Mouse (Mus musculus) thymus, postnatal 4 days (tissue): ENCODE data around the gene Arhgap1.
A peak's percentile ranks its signal among the peaks of the same experiment; 100 is the strongest.

ENCODE experiments used
- DNase-seq: peaks from one replicate; pipeline ENCODE4 v3.0.0; 2021

Arhgap1 gene

DNA sequence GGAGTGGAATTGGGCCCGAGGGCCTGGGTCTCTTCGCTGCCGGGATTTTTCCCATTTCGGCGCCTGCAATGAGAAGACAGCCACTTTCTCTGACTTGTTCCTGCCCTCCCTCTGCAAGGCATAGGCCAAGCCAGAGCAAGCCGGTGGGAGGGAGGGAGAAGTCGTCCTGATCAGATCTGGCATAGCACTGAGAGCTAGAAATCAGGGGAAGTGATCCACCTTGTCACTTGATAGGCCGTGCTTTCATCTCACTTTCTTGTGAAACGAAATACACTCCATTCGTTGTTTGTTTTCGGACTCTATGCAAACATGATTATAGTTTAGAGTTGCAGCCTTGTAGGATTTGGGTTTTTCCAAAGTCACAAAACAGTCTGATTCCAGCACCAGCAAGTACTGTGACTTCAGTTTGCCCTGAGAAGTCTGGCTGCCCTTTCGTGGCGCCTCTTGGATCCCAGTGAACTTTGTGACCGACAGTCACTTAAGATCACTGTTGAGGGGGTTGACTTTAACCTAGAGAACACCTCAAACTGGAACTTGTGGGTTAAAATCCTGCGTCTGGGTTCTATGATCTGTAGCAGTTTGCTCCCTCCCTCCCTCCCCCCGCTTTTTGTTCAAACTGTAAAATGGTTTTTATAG is 818 bp downstream of the Arhgap1 start:
- no peak for DNase-seq

GRCm38 (mm10) chr2:91651458-91652258 is 2.0 kb downstream of the Arhgap1 start:
- no peak for DNase-seq

- DNase-seq: no peak
These were observed 3.2 kb downstream of the Arhgap1 start for GRCm38 (mm10) chr2:91652863-91653262.

DNA sequence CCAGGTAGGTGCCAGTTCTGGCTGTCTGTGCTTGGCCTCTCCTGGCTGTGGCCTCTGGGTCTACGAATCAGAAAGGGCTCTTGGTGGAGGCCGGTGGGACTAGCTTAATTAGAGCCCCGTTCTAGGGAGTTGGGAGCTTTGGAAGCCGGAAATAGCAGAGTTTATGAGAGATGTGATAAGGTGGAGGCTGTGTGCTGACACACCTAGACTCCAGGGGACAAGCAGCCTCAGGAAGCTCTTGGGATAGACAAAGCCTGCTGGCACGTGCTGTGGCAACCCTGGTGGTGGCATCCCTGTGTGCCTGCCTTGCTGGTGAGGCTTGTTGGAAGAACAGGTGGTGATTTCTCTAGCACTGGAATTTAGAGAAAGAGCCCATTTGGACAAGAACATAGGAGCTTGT is 5.7 kb downstream of the Arhgap1 start:
- no peak for DNase-seq

DNA sequence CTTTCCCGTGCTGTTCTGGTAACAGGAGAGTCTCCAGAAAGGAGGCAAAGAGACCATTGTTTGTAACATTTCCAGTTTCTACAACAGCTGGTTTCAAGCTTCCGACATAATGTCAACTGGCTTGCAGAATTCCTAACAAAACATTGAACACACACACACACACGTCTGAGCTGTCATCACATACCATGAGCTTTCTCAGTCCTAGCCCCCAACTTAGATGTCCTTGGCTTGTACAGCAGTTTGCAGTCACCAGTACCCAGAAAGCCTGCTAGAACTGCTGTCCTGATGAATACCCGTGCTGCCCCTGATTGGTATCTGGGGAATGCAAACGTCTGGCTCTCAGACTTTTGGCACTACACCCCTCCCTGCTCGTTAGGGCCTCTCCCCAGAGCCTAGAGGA is 6.2 kb downstream of the Arhgap1 start:
- DNase-seq: no peak

DNA sequence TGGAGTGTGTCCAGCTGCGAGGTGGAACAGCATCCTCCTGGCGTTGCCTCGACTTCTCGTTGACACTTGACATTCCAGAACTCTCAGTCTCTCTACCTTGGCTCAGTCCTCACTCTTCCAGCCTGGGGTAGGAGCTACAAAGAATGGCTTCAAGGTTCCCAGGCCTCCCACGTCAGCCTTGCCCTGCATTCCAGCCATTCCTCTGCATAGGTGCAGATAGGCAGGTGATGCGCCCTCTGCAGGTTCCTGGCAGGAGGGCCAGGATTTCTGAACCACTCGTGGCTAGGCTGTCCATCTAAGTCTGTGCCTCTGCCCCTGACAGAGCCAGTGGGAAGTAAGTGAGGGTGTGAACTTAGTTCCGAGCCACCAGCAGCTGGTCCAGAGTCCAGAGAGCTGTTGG is 7.1 kb downstream of the Arhgap1 start:
- DNase-seq: peak; percentile 41

DNA sequence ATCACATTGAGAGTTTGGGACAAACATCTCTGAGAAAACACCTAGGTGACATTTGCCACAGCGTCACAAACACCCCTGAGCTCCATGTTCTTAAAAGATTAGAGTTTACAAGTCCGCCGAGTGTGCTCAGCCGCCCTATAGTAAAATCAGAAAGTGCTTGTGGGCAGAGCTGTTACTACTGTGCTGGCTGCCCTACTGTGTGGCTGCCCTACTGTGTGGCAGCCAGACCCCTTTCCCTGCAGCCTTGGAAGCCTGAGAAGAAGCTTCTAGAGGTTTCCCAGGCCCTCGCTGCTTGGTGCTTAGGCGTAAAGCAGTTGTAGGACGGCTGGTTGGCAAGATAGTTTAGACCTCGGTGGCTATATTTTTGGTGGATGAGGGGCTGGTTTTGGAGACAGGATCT is 10.0 kb downstream of the Arhgap1 start:
- no peak for DNase-seq

DNA sequence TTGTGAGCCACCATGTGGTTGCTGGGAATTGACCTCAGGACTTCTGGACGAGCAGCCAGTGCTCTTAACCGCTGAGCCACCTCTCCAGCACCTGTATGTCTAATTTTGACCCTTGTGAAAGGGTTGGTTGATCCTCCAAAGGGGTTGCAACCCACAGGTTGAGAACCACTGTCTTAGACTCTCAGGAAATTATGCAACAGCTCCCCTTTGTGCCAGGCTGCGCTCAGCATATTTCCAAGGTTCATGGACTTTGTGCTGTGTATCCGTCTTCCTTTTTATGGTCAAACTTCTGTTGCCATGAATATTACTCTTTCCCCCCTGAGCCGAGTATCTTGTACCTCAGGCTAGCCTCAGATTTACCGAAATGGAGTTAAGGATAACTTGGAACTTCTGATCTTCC is 11.3 kb downstream of the Arhgap1 start:
- DNase-seq: no peak

DNA sequence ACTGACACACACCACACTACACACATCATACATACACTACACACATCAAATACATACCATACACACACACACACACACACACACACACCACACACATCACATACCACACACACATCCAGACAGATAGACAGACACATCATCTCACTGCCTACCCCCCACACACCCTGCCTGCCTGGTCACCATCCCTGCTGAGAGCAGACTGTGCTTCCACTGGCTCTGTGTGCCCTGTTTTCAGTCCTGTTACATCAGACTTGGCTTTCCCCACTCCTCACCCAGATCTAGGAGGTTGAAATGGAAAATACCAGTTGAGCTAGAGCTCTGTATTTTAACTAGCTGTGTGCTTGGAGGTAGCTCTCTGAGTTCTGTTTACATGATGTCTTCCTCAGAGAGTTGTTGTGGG is 15.1 kb downstream of the Arhgap1 start:
- no peak for DNase-seq

DNA sequence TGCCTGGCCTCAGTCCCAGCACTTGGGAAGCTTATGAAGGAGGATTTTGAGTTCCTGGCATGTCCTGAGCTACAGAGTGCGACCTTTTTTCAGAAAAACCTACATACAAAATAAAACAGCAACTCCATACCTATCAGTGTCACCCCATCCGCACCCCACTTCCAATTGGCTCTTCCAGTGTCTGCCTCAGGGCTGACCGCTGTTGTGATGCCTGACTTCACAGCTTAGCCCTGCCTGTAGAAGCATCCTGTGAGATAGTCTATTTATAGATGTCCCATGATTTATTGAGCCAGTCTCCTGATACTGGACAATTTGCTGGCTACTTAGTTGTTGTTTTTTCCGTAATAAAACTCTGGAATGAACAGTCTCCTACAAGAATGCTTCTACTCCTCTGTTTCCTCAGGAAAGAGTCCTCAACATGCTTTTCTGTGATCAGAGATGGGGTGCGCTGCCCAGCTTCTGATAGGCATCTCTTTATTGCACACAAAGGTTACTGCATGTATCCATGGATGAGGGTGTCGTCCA is 16.8 kb downstream of the Arhgap1 start:
- no peak for DNase-seq

DNA sequence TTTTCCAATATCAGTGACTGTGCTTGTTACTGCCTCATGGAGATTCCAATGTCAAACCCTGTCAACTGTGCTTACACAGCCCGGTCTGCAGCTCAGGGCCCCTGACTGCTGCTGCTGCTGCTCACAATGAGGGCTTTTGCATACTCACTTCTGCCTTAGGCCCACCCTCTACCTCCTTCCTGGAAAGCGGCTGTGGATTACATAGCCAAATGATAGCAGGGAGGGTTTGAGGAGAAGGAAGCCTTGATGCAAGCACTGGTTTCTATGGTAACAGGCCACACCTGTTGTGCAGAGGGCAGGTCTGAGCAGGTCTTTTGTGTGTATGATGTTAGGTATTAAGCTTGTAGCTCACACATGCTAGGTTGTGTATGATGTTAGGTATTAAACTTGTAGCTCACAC is 18.1 kb downstream of the Arhgap1 start:
- DNase-seq: no peak

DNA sequence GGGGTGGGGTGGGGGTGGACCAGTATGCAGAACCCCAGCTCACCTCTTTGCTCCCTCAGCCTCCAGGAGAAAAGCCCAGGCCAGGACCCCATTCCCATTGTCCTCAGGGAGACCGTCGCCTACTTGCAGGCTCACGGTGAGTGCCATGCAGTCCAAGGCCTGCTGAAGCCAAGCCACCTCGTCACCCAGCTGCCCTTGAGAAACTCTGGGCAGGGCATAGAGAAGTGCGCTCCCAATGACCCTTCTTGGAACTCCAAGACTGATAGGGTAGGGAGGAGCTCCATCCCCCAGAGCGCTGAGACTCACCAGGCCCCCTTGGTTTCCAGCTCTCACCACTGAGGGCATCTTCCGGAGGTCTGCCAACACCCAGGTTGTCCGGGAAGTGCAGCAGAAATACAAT is 19.7 kb downstream of the Arhgap1 start:
- no peak for DNase-seq

DNA sequence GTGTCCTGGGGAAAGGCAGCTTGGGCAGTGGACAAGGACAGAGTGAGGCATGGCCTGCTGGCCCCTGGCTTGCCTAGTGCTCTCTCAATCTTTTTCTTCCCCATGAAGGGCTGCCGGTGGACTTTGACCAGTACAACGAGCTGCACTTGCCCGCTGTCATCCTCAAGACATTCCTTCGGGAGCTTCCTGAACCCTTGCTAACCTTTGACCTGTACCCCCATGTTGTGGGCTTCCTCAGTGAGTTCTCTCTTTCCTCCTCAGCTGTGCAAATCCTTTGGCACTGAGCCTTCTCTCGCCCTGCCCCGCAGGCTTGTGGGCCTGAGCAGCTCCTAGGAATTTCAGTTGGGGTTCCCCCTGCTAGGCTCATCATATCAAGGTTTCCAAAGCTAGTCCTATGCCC is 20.4 kb downstream of the Arhgap1 start:
- DNase-seq: no peak

DNA sequence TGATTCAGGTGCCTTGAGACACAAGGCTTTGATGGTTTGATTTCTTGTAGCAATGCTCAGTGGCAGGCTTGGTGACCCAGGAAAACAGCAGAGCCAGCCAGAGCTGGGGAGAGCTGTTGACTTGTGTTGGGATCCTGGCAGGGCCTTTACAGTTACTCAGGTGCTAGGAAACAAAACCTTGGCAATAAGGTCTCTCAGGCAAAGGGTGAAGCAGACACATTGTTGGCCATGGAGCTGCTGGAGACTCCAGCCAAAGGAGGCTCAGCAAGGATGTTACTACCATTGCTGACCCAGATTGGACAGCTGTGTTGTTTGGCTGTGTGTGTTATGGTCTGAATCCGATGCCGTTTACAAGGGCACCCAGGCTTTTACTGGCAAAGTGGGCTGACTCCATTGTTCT is 23.9 kb downstream of the Arhgap1 start:
- DNase-seq: no peak

- no peak for DNase-seq
These were observed 25.2 kb downstream of the Arhgap1 start for GRCm38 (mm10) chr2:91674895-91675294.

- DNase-seq: no peak
These were observed 26.8 kb downstream of the Arhgap1 start for GRCm38 (mm10) chr2:91676420-91676819.

DNA sequence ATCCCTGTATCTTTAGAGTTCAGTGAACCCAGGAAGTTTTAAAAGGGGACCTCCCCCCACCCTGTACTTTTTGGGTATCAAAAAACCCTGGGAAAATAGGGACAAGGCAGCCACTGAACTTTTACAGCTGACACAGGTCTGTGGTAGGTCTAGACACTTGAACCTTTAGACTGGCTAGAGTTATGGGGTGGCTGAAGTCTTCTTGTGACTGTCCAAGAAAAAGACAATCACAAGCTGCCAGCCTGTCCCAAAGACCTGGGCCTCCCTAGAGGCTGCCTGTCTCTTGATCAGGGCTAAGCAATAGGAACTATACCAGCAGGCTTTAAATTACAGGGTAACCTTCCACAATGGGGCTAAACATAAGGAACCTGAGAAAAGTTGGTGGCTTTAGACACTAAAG is 27.3 kb downstream of the Arhgap1 start:
- DNase-seq: no peak

GRCm38 (mm10) chr2:91682850-91683249 is 33.2 kb downstream of the Arhgap1 start:
- peak; percentile 59 for DNase-seq

GRCm38 (mm10) chr2:91683919-91684318 is 34.3 kb downstream of the Arhgap1 start:
- DNase-seq: no peak

DNA sequence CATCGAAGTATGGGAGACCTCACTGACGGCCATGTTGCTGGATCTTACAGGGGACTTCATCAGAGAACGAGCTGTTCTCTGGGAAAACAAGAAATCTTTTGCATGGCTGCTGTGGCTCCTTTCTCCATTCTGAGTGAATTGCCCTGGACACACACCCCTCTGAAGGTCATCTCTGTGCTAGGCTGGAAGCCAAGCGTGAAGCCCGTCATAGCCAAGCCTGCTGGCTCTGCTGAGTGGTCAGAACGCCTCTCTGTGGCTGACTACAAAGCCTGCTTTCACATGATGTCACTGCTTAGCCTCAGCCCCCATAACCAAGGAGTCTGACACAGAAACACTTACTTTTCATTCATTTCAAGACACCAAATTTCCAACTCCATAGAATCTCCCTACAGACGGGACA is 39.8 kb downstream of the Arhgap1 start:
- no peak for DNase-seq

- no peak for DNase-seq
These were observed 46.0 kb downstream of the Arhgap1 start for GRCm38 (mm10) chr2:91695436-91696224.

- DNase-seq: no peak
These were observed 46.5 kb downstream of the Arhgap1 start for GRCm38 (mm10) chr2:91696225-91696590.

DNA sequence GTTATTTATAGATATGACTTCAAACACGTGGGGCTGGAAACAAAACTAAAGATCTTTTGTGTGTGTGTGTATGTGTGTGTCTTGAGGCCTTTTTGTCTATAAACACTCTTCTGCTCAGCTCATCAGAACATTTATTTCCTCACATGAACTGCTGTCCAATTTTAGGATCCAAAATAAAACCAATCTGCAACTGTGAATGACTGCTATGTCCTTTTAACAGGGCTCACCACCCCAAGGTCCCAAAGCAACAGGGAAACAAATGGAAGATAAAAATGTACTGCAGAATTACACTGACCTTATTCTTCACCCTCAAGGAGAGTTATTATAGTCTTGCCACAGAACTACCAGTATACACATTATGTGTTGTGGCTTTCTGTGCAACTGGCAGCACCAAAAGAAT is 49.6 kb downstream of the Arhgap1 start:
- no peak for DNase-seq

- DNase-seq: no peak
These were observed 51.7 kb downstream of the Arhgap1 start for GRCm38 (mm10) chr2:91701366-91701765.
